Mouse (Mus musculus): Measurements from ENCODE around the gene Bsg. TPM values are rescaled to one million over a fixed set of nuclear protein-coding genes. Genes with fewer than 3 reads are reported as not detected.
"Not testable (repeated sequence)": the region's sequence is repeated elsewhere in the genome, so short reads cannot be mapped to it uniquely, and the experiment has no call there.

Gene Bsg
- total RNA-seq, 2 experiments from 2014 or later = 593 to 646 TPM

- intact Hi-C loops (cut with DNase I) = no loop called here
- DNase-seq (ENCODE audit: low spot score in 2 of 2) = no peak
Observed at GRCm38 (mm10) chr10:79697916-79698315, 6.4 kb upstream of the Bsg start.

- no peak for DNase-seq (ENCODE audit: low spot score in 2 of 2)
- intact Hi-C loops (cut with DNase I) = no loop called here
Observed at GRCm38 (mm10) chr10:79698459-79698858, 5.8 kb upstream of the Bsg start.

GRCm38 (mm10) chr10:79700676-79701075, 3.6 kb upstream of the Bsg start:
- DNase-seq (ENCODE audit: low spot score in 2 of 2) = no peak
- intact Hi-C loops (cut with DNase I) = no loop called here

DNA sequence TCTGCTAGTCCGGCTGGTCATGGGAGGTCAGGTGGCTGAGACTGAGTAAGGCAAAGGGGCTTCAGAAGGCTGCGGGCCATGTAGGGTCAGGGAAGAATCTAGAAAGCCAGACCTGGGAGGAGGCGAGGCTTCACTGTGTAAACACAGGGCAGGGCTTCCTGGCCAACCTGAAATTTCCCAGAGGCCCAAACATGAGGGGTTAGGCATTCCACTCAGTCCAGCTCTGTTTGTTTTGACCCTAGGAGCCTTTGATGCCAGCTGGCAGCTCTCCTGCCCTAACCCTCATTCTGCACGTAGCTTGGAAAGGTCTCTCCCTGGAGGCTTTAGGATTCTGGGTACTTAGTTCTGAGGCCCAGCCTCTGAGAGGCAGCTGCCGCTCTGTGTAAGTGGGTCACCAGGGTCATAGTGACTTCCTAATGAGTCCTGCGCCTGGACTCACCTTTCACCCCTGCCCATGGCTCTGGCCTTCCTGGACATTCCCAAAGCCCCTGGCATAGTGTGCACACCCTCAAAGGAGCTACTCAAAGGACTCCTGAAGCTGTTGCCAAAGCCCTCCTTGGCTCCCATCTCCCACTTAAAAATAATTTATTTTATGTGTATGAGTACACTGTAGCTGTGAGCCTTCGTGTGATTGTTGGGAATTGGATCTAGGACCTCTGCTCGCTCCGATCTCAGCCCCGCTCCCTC, 2.7 kb upstream of the Bsg start:
- intact Hi-C loops (cut with DNase I) = no loop called here
- no peak for DNase-seq (ENCODE audit: low spot score in 2 of 2)

GRCm38 (mm10) chr10:79702970-79703369, 1.3 kb upstream of the Bsg start:
- intact Hi-C loops (cut with DNase I) = not testable (repeated sequence)

GRCm38 (mm10) chr10:79703541-79703940, 750 bp upstream of the Bsg start:
- intact Hi-C loops (cut with DNase I) = no loop called here
- DNase-seq (ENCODE audit: low spot score in 2 of 2) = no peak

More at GRCm38 (mm10) chr10:79702970-79703369, 1.3 kb upstream of the Bsg start:
- DNase-seq (ENCODE audit: low spot score in 2 of 2) = not testable (repeated sequence)

GRCm38 (mm10) chr10:79704970-79705360, 674 bp downstream of the Bsg start:
- no peak for DNase-seq (ENCODE audit: low spot score in 2 of 2)
- intact Hi-C loops (cut with DNase I) = no loop called here

DNA sequence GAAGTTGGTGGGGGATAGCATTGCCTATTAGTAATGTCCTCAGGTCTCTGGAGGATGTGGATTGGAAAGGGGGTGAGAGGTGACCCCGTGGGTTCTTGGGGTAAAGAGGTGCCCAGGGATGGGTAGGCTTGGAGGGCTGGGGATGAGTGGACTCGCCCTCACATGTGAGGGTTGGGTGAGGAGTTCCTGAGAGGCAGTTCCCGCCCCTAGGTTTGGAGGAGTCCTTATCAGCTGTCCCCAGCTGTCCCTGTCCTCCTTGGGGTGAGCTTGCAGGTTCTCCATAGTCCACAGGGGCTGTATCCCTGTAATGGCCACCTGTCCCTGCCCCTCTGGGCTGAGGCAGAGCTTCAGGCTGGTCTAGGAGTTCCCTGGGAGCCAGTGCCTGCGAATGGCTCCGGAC, 1.7 kb downstream of the Bsg start:
- no peak for DNase-seq (ENCODE audit: low spot score in 2 of 2)
- intact Hi-C loops (cut with DNase I) = no loop called here

GRCm38 (mm10) chr10:79706406-79707094, 2.3 kb downstream of the Bsg start:
- intact Hi-C loops (cut with DNase I) = no loop called here

GRCm38 (mm10) chr10:79707162-79707561, 2.9 kb downstream of the Bsg start:
- no peak for DNase-seq (ENCODE audit: low spot score in 2 of 2)
- intact Hi-C loops (cut with DNase I) = no loop called here

More at GRCm38 (mm10) chr10:79706406-79707094, 2.3 kb downstream of the Bsg start:
- no peak for DNase-seq (ENCODE audit: low spot score in 2 of 2)

- DNase-seq (ENCODE audit: low spot score in 2 of 2) = no peak
Observed at GRCm38 (mm10) chr10:79707759-79708158, 3.5 kb downstream of the Bsg start.

GRCm38 (mm10) chr10:79708668-79709067, 4.4 kb downstream of the Bsg start:
- intact Hi-C loops (cut with DNase I) = no loop called here
- DNase-seq (ENCODE audit: low spot score in 2 of 2) = no peak

More at GRCm38 (mm10) chr10:79707759-79708158, 3.5 kb downstream of the Bsg start:
- intact Hi-C loops (cut with DNase I) = no loop called here

- intact Hi-C loops (cut with DNase I) = no loop called here
- DNase-seq (ENCODE audit: low spot score in 2 of 2) = no peak
Observed at GRCm38 (mm10) chr10:79709307-79709706, 5.0 kb downstream of the Bsg start.

- no peak for DNase-seq (ENCODE audit: low spot score in 2 of 2)
- intact Hi-C loops (cut with DNase I) = no loop called here
Observed at GRCm38 (mm10) chr10:79712029-79712428, 7.7 kb downstream of the Bsg start.

- intact Hi-C loops (cut with DNase I) = no loop called here
- DNase-seq (ENCODE audit: low spot score in 2 of 2) = peak; percentile 69 to 77
Observed at GRCm38 (mm10) chr10:79712499-79713126, 8.3 kb downstream of the Bsg start.

DNA sequence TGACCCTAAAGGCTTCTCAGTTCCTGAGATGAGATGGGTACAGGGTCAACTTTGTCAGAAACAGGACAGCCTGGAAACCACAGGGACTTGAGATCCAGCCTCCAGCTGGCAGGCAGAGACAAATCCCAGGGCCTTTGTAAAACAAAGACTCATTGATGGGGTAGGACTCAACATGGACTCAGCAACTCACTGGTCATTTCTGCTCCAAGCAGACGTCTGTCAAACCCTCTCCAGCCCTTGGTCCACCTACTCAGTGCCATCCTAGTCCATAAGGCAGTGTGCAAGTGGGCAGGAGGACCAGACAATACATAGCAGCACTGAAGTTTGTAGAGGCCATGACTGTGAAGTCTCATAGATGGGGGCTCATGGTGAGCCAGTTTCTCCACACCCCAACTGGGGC, 8.9 kb downstream of the Bsg start:
- no peak for DNase-seq (ENCODE audit: low spot score in 2 of 2)
- intact Hi-C loops (cut with DNase I) = no loop called here

DNA sequence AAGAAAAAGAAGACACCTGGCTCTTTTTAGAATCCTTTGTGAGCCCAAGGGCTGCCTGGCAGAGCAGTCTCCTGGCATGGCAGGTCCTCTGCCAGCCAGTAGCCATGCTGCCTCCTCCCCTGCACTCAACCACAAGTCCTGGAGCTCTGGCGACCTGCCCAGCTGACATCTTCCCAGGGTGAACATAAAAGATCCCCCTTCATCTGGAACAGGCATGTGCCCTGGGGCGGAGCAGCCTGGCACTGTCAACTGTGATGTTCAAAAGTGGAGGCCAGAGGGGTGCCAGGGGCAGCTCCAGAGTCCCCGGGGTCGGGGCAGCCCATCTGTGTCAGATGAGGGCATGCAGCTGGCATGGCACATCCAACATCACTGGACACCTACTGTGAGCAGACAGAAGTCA, 10.7 kb downstream of the Bsg start:
- DNase-seq (ENCODE audit: low spot score in 2 of 2) = no peak
- intact Hi-C loops (cut with DNase I) = no loop called here

GRCm38 (mm10) chr10:79716254-79716987, 12.1 kb downstream of the Bsg start, which contains the start of gene Hcn2:
Hcn2 (plus strand) TSS chr10:79716634.
- DNase-seq (ENCODE audit: low spot score in 2 of 2) = no peak
- intact Hi-C loops (cut with DNase I) = no loop called here

DNA sequence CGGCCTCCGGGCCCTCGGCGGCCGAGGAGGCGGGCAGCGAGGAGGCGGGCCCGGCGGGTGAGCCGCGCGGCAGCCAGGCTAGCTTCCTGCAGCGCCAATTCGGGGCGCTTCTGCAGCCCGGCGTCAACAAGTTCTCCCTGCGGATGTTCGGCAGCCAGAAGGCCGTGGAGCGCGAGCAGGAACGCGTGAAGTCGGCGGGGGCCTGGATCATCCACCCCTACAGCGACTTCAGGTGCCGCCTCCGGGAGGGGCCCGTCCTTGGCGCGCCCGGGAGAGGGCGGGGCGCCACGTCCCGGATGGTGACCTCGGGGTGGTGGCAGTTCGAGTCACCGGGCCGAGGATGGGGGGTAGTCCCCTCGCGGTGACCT, 12.7 kb downstream of the Bsg start:
- peak; percentile 64 to 75 for DNase-seq (ENCODE audit: low spot score in 2 of 2)
- intact Hi-C loops (cut with DNase I) = no loop called here

Measured in left cerebral cortex, postnatal 36 days (tissue).